Mouse (Mus musculus) macrophage (primary cell): ENCODE measurements around the gene C3. TPM values are rescaled to one million over a fixed set of nuclear protein-coding genes. Genes with fewer than 3 reads are reported as not detected.
A peak's percentile ranks its signal among the peaks of the same experiment; 100 is the strongest.

Experiments
- H3K27ac ChIP-seq: fragments of 350-480 bp; formaldehyde crosslinking; 2 replicates; pipeline ENCODE4 v1.9.0; 2021
- H3K36me3 ChIP-seq: fragments of 350-480 bp; formaldehyde crosslinking; 2 replicates; pipeline ENCODE4 v1.9.0; 2021; ENCODE audit errors: inconsistent target
- H3K4me3 ChIP-seq: fragments of 350-480 bp; formaldehyde crosslinking; 2 replicates; pipeline ENCODE4 v1.9.0; 2021; ENCODE audit errors: inconsistent target
- H3K79me2 ChIP-seq: fragments of 350-480 bp; formaldehyde crosslinking; 2 replicates; pipeline ENCODE4 v1.9.0; 2021; ENCODE audit errors: inconsistent target
- WGBS: methylation state at CpG from one replicate; pipeline ENCODE4 v1.1.7; 2026; ENCODE audit warnings: inconsistent platforms; ENCODE audit not compliant: missing documents; 5-methylcytosine and 5-hydroxymethylcytosine counted together
- polyA plus RNA-seq: library from polyadenylated mRNA; stranded (reverse); fragments of 250-400 nt; gene quantifications from 3 replicates; pipeline ENCODE4 v1.2.4, GENCODE M21; 2018; ENCODE audit warnings: inconsistent platforms

The C3 gene
- polyA plus RNA-seq, 1 experiment from 2014 or later, result 40.8 TPM

DNA sequence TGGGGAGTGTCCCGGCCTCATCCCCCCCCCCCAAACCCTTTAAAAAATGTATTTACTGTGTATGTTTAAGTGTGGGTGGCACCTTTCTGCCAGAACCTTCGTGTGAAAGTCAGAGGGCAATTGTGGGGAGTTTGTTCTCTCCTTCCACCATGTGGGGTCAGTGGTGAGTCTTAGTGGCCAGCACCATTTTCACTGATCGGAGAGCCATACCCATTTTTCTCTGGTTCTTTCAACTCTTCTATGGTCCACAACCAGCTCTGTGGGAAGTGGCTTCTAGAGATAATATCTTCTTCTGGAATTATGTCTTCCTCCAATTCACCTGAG is 8.1 kb downstream of the C3 start:
- 17% methylated on average over 3 of the region's 3 CpGs for WGBS
- no peak overlapping the region for H3K27ac ChIP-seq
- peaks cover 31% of the 10 kb centered on the region; the same call in 1 of the 2 replicates for H3K36me3 ChIP-seq
- H3K79me2 ChIP-seq, result no peaks in the 10 kb centered on the region
- H3K4me3 ChIP-seq, result no peak overlapping the region

DNA sequence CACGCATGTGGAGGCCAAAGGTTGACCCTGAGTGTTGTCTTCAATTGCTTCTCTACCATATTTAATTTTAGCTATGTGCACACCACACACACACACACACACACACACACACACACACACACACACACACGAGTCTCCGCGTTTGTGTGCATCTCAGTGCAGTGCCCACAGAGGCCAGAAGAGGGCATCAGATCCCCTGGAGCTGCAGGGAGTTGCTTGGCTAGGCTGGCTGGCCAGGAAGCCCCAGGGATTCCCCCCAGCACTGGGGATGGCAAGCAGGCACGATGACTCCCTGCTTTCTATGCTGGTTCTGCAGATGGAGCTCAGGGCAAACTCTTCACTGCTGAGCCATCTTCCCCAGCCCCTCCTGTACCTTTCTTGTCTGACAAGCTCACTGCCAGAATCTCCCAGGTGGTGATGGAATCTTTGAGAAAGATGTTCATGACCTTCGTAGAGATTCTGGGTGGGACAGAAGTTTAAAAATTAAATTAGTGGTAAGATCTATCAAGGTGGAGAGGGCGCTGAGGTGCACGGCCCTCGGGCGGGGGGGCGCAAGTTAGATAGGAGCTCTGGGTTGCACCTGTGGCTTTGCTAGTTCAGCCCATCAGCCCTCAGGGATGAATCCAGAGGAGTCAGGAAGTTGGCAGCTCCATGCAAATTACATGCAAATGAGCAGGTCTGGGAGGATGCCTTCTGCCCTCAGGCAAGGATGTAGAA is 8.6 kb downstream of the C3 start:
- no peaks in the 10 kb centered on the region for H3K79me2 ChIP-seq
- no peak overlapping the region for H3K4me3 ChIP-seq
- H3K36me3 ChIP-seq, result peaks cover 34% of the 10 kb centered on the region; the same call in 1 of the 2 replicates
- 31% methylated on average over 8 of the region's 11 CpGs for WGBS
- H3K27ac ChIP-seq, result no peak overlapping the region

GRCm38 (mm10) chr17:57218335-57218900 is 9.5 kb downstream of the C3 start:
- Histone ChIP-seq H3K36me3 (peaks cover 43% of the 10 kb centered on the region; the same call in 1 of the 2 replicates), H3K27ac (no peak overlapping the region), H3K79me2 (no peaks in the 10 kb centered on the region), H3K4me3 (no peak overlapping the region)
- WGBS, result 82% methylated on average over 10 of the region's 12 CpGs

DNA sequence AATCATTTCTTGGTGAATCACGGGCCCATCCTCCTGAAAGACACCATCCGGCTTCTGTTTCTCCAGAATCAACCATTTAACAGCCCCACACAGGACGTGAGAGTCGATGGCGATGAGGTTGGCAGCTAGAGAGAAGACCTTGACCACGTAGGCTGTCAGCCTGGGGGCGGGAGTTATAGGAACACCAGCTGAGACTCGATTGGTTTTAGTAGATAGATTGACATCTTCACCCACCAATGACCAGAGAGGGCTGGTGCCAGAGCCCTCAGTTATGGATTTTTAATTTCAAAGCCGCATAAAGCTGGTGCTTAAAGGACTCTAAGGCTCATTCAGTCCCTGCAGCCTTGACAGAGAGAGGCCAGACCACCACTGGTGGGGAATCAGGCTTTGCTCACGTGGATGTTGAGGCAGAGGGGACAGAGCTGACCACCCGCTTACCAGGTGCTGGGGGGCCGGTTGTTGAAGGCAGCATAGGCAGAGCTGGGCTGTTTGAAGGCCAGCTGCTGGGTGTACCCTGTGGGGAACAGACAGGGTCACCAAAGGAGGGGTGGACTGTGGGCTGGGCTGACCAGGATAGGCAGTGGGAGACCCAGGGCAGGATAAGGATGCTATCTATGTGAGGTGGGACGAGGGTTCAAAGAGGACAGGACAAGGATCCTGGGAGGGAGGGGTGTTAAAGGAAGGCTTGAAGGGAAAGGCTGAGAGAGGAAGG is 13.1 kb downstream of the C3 start:
- H3K4me3 ChIP-seq, result no peak overlapping the region
- H3K36me3 ChIP-seq, result peaks cover 57% of the 10 kb centered on the region
- no peaks in the 10 kb centered on the region for H3K79me2 ChIP-seq
- 70% methylated on average over 12 of the region's 13 CpGs for WGBS
- H3K27ac ChIP-seq, result no peak overlapping the region

DNA sequence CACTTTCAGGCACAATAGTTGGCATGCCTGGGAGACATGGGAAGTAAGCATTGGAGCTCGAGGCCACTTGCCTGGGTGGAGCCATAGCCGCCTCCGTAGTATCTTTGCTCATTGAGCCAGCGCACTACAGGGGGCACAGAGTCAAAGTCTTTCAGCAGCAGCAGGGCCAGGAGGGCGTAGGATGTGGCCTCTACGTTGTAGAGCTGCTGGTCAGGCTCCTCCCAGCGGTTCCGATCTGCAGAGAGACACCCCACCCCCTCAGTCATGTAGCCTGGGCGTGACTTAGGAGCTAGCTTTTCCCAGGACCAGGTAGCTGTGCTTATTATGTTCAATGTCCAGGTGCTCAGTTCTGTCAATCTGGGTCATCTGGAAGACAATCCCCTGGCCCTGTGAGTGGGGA is 16.4 kb downstream of the C3 start:
- Histone ChIP-seq H3K27ac (no peak overlapping the region), H3K79me2 (no peaks in the 10 kb centered on the region), H3K36me3 (peaks cover 56% of the 10 kb centered on the region), H3K4me3 (no peak overlapping the region)
- 87% methylated on average over 9 of the region's 9 CpGs for WGBS

DNA sequence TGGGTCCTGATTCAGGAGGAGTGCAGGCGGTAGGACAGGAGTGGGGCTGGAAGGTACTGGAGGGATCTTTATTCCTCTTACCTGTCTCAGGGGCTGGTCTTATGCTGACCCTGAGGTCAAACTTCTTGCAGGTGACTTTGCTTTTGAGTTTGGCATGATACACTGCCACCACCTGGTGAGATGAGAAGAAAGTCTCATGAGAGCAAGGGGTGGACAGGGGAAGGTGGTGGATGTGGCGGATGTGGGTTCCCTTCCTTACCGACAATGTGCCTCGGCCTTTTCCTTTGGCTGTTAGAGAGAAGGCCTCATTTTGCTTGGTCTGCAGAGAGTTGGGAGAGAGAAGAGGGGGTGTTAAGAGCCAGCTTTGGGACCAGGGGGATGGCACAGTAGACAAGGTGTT is 18.6 kb downstream of the C3 start:
- peaks cover 52% of the 10 kb centered on the region for H3K36me3 ChIP-seq
- no peak overlapping the region for H3K27ac ChIP-seq
- H3K79me2 ChIP-seq, result no peaks in the 10 kb centered on the region
- 60% methylated on average over 4 of the region's 4 CpGs for WGBS
- no peak overlapping the region for H3K4me3 ChIP-seq

GRCm38 (mm10) chr17:57207938-57208337 is 20.0 kb downstream of the C3 start:
- Histone ChIP-seq H3K79me2 (no peaks in the 10 kb centered on the region), H3K4me3 (no peak overlapping the region), H3K27ac (no peak overlapping the region), H3K36me3 (peaks cover 38% of the 10 kb centered on the region)
- WGBS, result 95% methylated on average over 3 of the region's 3 CpGs

- no peak overlapping the region for H3K4me3 ChIP-seq
- peaks cover 13% of the 10 kb centered on the region; the same call in 1 of the 2 replicates for H3K36me3 ChIP-seq
- WGBS, result 77% methylated on average over 8 of the region's 10 CpGs
- H3K79me2 ChIP-seq, result no peaks in the 10 kb centered on the region
- H3K27ac ChIP-seq, result no peak overlapping the region
Observed at GRCm38 (mm10) chr17:57201841-57202724, 25.9 kb downstream of the C3 start.

GRCm38 (mm10) chr17:57198252-57198651 is 29.7 kb downstream of the C3 start:
- no peaks in the 10 kb centered on the region for H3K79me2 ChIP-seq
- no peaks in the 10 kb centered on the region for H3K36me3 ChIP-seq
- 6% methylated on average over 3 of the region's 3 CpGs for WGBS
- H3K27ac ChIP-seq, result peak overlapping the region; percentile 71
- no peak overlapping the region for H3K4me3 ChIP-seq

DNA sequence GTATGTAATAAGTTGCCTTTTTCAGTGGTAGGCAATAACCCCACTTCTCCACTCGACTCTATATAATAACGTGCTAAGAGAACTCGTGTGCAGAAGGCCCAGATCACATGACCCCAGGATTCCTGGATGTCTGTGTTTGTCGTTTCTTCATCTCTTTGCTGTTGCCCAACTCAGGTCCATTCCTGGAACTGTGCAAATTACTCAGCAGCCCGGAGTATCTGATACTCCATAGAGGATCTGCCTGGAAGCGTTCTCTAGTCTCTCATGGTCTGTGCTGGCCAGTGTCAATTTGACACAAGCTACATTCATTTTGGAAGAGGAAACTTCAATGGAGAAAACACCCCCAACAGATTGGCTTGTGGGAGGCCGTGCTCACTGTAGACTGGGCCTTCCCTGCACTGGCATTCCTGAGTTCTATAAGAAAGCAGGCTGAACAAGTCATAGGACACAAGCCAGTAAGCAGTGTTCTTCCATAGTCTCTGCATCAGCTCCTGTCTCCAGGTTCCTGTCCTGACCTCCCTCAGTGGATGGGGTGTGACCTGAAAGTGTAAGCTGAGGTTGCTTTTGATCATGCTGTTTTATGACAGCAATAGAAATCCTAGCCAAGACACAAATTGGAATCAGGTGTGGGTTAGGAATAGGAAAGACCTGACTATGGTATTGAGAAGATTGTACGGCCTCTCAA is 32.5 kb downstream of the C3 start:
- Histone ChIP-seq H3K36me3 (no peaks in the 10 kb centered on the region), H3K79me2 (no peaks in the 10 kb centered on the region), H3K4me3 (no peak overlapping the region), H3K27ac (no peak overlapping the region)
- 74% methylated on average over 8 of the region's 8 CpGs for WGBS

DNA sequence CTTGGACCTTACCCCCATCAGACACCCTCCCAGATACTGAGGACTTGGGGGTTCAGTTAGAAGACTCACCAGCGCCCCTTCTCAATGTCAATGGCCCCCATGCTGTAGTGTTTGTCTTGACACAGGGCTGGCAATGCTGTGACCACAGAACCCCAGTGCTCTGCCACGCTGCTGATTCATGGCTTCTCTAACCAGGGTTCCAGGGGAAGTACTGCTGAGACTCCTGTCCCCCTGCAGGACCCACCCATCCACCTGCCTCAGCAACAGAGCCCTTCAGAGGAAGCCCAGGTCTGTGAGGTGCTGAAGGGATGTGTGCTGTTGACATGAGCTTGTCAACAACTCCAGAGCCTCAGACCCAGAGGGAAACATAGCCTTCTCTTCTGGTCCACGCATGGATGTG is 33.2 kb downstream of the C3 start:
- no peak overlapping the region for H3K4me3 ChIP-seq
- WGBS, result 58% methylated on average over 3 of the region's 3 CpGs
- no peaks in the 10 kb centered on the region for H3K79me2 ChIP-seq
- peak overlapping the region; percentile 58; the same call in 1 of the 2 replicates for H3K27ac ChIP-seq
- H3K36me3 ChIP-seq, result no peaks in the 10 kb centered on the region

- H3K27ac ChIP-seq, result peak within 1 kb of the TSS; percentile 58
- 1% methylated on average over 11 of the region's 11 CpGs for WGBS
- peak within 1 kb of the TSS; percentile 18 for H3K4me3 ChIP-seq
- no peaks in the 10 kb centered on the region for H3K36me3 ChIP-seq
- no peaks in the 10 kb centered on the region for H3K79me2 ChIP-seq
Observed at GRCm38 (mm10) chr17:57194041-57194507, 33.9 kb downstream of the C3 start, which contains the start of gene Tnfsf14. TSS of gene Tnfsf14 (minus strand) at chr17:57194177.

DNA sequence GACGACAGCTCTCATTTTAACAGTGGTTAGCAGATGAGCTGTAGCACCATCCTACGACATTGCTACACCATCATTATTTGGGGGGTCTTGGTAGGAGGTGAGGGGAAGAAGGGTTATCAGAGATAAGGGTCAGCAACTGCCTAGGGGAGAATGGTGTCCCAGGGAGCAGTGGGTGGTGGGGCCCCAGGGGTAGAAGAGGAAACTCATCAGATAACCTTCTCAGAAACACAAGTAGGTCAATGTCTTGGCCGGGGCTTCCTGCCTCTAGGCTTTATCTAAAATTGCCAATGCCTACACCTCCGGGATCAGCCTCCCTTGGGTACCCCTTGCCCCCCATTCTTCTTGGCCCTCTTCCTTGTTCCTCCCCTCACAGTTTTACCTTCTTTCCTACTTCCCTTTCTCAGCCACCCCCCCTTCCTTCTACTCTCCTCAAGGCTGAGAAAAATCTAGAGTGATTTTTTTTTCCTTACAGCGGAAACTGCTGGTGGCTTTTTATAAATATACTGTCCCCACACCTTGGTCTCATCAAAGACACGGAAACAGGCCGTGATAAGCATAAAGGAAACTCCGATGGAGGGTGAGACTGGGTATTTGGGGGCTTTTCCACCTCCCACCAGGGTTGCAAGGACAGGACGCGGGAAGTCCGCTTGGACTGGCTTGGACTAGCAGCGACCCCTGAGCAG is 39.3 kb downstream of the C3 start:
- no peaks in the 10 kb centered on the region for H3K79me2 ChIP-seq
- H3K27ac ChIP-seq, result no peak overlapping the region
- WGBS, result 52% methylated on average over 12 of the region's 12 CpGs
- H3K4me3 ChIP-seq, result no peak overlapping the region
- no peaks in the 10 kb centered on the region for H3K36me3 ChIP-seq
